Mouse (Mus musculus) stomach, embryonic 14.5 days (tissue): ENCODE results near the gene Frs3. TPM values are rescaled to one million over a fixed set of nuclear protein-coding genes. Genes with fewer than 3 reads are reported as not detected.

Experiments
- ATAC-seq: fragments of 200-750 bp; cut with Nextera tagmentation; 2 replicates; pipeline ENCODE4 v1.8.0; 2017; ENCODE audit warnings: low read depth, moderate TSS enrichment; ENCODE audit not compliant: insufficient number of reproducible peaks, insufficient read depth, low FRiP score
- H3K27ac ChIP-seq: fragments of 300-500 bp; sonication (generic); 2 replicates; pipeline ENCODE4 v1.5.1; 2014; ENCODE audit warnings: mild to moderate bottlenecking, low read length, moderate library complexity, mixed read lengths
- H3K27me3 ChIP-seq: fragments of 300-500 bp; sonication (generic); 2 replicates; pipeline ENCODE4 v1.6.1; 2014; ENCODE audit warnings: low read length, control low read depth, mixed read lengths; ENCODE audit not compliant: control insufficient read depth, insufficient read depth
- H3K36me3 ChIP-seq: fragments of 300-500 bp; sonication (generic); 2 replicates; pipeline ENCODE4 v1.6.1; 2014; ENCODE audit warnings: mild to moderate bottlenecking, control low read depth, low read length, moderate library complexity, mixed read lengths; ENCODE audit not compliant: control insufficient read depth, insufficient read depth
- H3K4me1 ChIP-seq: fragments of 300-500 bp; sonication (generic); 2 replicates; pipeline ENCODE4 v1.6.1; 2014; ENCODE audit warnings: low read length, control low read depth, mixed read lengths; ENCODE audit not compliant: control insufficient read depth, insufficient read depth
- H3K4me2 ChIP-seq: fragments of 300-500 bp; sonication (generic); replicated peaks from 2 replicates; pipeline ENCODE4 v1.6.1; 2014; ENCODE audit warnings: low read depth, low read length, control low read depth
- H3K4me3 ChIP-seq: fragments of 300-500 bp; sonication (generic); 2 replicates; pipeline ENCODE4 v1.5.1; 2014; ENCODE audit warnings: low read depth, low read length, control low read depth
- H3K9ac ChIP-seq: fragments of 300-500 bp; sonication (generic); replicated peaks from 2 replicates; pipeline ENCODE4 v1.6.1; 2014; ENCODE audit warnings: low read depth, mild to moderate bottlenecking, control low read depth, low read length, moderate library complexity, mixed read lengths
- H3K9me3 ChIP-seq: fragments of 300-500 bp; sonication (generic); 2 replicates; pipeline ENCODE4 v1.6.1; 2016; ENCODE audit warnings: low read depth, low read length, control low read depth; ENCODE audit not compliant: control insufficient read depth
- WGBS: fragments of 180-500 bp; shearing (Covaris S2); extraction: QIAGEN DNeasy Blood & Tissue Kit; methylation state at CpG from one replicate; pipeline ENCODE4 v1.1.7; 2014; 5-methylcytosine and 5-hydroxymethylcytosine counted together
- polyA plus RNA-seq: library from polyadenylated mRNA; unstranded; fragments of >200 nt; fragmentation: Nextera tagmentation; extraction: Ambion mirVana; gene quantifications from 2 replicates; pipeline ENCODE4 v1.2.1, GENCODE M21; 2014

Gene Frs3
- polyA plus RNA-seq, 1 experiment from 2014 or later, result 5.2 TPM

DNA sequence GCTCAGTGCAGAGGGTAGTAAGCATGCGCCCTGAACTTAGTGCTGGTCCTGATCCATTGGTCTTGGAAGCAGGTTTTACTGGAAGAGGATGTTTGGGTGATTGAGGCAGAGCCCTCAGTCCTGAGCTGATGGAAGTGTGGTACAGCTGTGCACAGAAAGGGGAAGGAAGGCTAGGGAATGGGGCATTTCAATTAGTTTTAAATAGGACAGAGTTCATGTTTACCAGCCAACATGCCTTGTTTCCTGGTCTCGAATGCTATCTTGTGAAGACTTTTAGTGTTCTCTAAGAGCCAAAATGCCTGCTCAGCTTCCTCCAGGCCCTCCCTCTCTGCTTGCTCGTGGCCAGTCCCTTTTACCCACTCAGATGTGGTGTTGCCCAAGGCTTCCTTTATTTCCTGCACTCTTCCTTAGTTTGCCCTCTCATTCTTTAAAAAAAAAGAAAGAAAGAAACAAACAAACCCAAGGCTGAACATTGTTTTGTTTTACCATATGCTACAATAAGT lies 30.0 kb upstream of the Frs3 start:
- no peak for ATAC-seq
- 90% methylated on average over 3 of the region's 3 CpGs for WGBS
- Histone ChIP-seq H3K9ac (no peak overlapping the region), H3K4me3 (no peak overlapping the region), H3K4me2 (no peak overlapping the region), H3K36me3 (no peaks in the 10 kb centered on the region; the same call in 1 of the 2 replicates), H3K9me3 (no peaks in the 10 kb centered on the region), H3K27me3 (no peaks in the 10 kb centered on the region), H3K4me1 (no peaks in the 10 kb centered on the region), H3K27ac (no peak overlapping the region)

DNA sequence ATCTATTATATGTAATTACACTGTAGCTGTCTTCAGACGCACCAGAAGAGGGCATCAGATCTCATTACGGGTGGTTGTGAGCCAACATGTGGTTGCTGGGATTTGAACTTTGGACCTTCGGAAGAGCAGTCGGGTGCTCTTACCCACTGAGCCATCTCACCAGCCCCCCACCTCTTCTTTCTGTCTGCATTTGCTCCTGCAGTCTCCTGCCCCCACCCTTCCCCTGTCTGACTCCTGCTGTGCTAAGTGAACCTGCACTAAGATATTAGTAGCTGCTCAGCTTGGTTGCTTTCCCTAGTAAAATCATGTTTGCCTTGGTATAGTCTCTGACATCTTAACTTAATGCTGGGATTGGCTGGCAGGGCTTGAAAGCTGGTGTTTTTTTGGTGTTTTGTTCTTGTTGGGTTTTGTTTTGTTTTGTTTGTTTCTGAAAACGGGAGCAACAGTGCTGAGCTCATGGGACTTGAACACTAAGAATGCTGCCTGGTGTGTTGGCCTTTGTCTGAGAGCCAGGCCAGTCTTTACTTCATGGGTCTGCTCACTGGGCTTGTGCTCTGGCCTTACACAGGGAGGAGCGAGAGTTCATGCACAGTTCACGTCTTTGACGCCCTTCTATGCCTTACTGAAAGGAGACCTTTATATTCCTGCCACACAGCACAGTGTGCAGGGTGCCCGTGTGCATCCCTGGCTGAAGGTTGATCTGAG lies 25.7 kb upstream of the Frs3 start:
- H3K4me2 ChIP-seq, result no peak overlapping the region
- H3K9me3 ChIP-seq, result no peaks in the 10 kb centered on the region
- H3K4me1 ChIP-seq, result no peaks in the 10 kb centered on the region
- H3K27me3 ChIP-seq, result no peaks in the 10 kb centered on the region
- no peak for ATAC-seq
- H3K36me3 ChIP-seq, result no peaks in the 10 kb centered on the region; the same call in 1 of the 2 replicates
- 69% methylated on average over 9 of the region's 9 CpGs for WGBS
- H3K9ac ChIP-seq, result no peak overlapping the region
- H3K4me3 ChIP-seq, result no peak overlapping the region
- no peak overlapping the region for H3K27ac ChIP-seq

DNA sequence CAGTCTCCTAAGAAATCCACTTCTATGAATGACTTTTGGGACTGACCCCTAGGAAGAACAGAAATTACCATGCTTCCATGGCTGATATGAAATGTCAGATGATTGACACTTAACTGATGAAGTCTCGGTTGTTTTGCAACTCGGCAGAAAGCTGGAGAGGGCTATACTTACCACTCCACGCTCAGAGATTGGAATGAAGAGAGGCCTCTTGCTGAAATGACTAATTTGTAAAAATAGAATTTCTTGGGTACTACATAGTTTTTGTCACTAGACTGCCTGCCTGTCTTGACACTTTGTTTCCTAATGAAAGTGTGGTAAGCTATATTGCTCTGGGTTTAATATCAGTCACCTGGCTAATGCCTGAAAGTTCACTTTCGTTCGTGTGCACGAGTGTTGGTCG lies 24.4 kb upstream of the Frs3 start:
- H3K9ac ChIP-seq, result no peak overlapping the region
- ATAC-seq, result no peak
- H3K9me3 ChIP-seq, result no peaks in the 10 kb centered on the region
- 86% methylated on average over 7 of the region's 7 CpGs for WGBS
- no peaks in the 10 kb centered on the region; the same call in 1 of the 2 replicates for H3K36me3 ChIP-seq
- no peak overlapping the region for H3K4me2 ChIP-seq
- no peak overlapping the region for H3K4me3 ChIP-seq
- H3K27ac ChIP-seq, result no peak overlapping the region
- no peaks in the 10 kb centered on the region for H3K4me1 ChIP-seq
- H3K27me3 ChIP-seq, result no peaks in the 10 kb centered on the region

DNA sequence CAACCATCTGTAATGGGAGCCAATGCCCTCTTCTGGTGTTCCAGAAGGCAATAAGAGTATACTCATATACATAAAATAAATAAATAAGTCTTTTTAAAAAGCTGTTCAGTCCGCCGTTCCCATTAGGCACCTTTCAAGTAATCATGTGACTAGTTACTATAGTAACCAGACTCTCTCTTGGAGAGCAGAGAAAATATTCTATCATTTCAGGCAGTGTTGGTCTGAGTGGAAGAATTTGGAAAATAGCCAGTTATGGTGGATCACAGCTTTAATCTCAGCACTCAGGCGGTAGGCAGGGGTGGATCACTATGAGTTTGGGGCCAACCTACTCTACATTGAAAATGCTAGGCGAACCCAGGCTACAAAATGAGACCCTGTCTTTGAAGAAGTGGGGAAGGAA lies 19.7 kb upstream of the Frs3 start:
- H3K4me2 ChIP-seq, result no peak overlapping the region
- H3K27me3 ChIP-seq, result no peaks in the 10 kb centered on the region
- H3K4me1 ChIP-seq, result peaks cover 5% of the 10 kb centered on the region; the same call in 1 of the 2 replicates
- no peaks in the 10 kb centered on the region for H3K9me3 ChIP-seq
- WGBS, result 54% methylated on average over 4 of the region's 4 CpGs
- no peak for ATAC-seq
- no peaks in the 10 kb centered on the region for H3K36me3 ChIP-seq
- no peak overlapping the region for H3K9ac ChIP-seq
- H3K27ac ChIP-seq, result no peak overlapping the region
- H3K4me3 ChIP-seq, result no peak overlapping the region

DNA sequence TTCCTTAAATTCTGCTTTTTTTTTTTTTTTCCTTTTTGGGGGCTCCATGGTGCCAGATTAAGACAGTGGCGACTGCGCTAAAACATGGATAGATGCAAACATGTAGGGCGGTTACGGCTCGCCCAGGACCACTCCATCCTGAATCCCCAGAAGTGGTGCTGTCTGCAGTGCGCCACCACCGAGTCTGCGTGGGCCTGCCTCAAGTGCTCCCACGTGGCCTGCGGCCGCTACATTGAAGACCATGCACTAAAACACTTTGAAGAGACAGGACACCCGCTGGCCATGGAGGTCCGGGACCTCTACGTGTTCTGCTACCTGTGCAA lies 16.9 kb upstream of the Frs3 start:
- H3K4me3 ChIP-seq, result peak overlapping the region; percentile 35
- no peaks in the 10 kb centered on the region for H3K9me3 ChIP-seq
- WGBS, result 20% methylated on average over 14 of the region's 14 CpGs
- H3K4me1 ChIP-seq, result peaks cover 5% of the 10 kb centered on the region; the same call in 1 of the 2 replicates
- peak; percentile 15; the same call in 1 of the 2 replicates for ATAC-seq
- peak overlapping the region; percentile 46; the same call in 1 of the 2 replicates for H3K9ac ChIP-seq
- H3K27me3 ChIP-seq, result no peaks in the 10 kb centered on the region
- H3K36me3 ChIP-seq, result no peaks in the 10 kb centered on the region
- H3K27ac ChIP-seq, result no peak overlapping the region; the same call in 1 of the 2 replicates
- H3K4me2 ChIP-seq, result peak overlapping the region; percentile 78

DNA sequence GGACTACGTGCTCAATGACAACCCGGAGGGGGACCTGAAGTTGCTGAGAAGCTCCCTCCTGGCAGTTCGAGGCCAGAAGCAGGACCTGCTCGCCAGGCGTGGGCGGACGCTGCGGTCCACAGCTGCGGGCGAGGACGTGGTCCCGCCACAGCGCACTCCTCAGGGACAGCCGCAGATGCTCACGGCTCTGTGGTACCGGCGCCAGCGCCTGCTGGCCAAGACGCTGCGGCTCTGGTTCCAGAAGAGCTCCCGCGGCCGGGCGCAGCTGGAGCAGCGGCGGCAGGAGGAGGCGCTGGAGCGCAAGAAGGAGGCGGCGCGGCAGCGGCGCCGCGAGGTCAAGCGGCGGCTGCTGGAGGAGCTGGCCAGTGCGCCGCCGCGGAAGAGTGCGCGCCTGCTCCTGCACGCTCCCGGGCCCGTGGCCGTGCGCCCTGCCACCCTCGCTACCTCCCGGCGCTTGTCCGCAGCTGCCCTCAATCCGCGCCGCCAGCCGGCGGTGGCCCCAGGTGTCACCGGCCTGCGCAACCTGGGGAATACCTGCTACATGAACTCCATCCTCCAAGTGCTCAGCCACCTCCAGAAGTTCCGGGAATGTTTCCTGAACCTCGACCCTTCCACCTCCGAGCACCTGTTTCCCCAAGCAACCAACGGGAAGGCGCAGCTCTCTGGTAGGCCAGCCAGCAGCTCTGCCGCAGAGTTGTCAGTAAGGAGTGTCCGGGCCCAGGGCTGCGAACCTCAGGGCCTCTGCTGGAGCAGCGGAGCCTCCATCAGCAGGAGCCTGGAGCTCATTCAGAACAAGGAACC lies 16.3 kb upstream of the Frs3 start:
- Histone ChIP-seq H3K9ac (peak overlapping the region; percentile 46; the same call in 1 of the 2 replicates), H3K4me3 (peak overlapping the region; percentile 35), H3K4me1 (peaks cover 5% of the 10 kb centered on the region; the same call in 1 of the 2 replicates), H3K9me3 (no peaks in the 10 kb centered on the region), H3K4me2 (peak overlapping the region; percentile 78), H3K36me3 (no peaks in the 10 kb centered on the region), H3K27me3 (no peaks in the 10 kb centered on the region), H3K27ac (no peak overlapping the region; the same call in 1 of the 2 replicates)
- 4% methylated on average over 65 of the region's 68 CpGs for WGBS
- ATAC-seq, result peak; percentile 80

DNA sequence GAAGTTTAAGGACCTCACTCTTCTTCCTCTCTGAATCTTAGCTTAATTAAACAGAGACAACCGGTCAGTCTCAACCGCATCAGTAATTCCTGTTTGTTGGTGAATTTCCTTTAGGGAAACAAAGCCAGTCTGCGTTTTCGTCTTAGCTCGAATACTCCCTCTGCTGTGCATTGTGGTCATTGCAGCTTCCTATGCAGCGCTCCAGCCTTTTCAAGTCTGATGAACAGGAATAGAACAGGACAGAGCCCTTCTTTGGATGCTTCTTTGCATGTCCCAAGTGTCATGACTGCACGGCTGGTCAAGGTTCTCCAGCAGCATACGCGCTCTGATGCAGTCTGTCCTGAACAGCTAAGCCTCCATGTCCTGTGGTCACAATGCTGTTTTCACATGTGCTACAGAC lies 12.2 kb upstream of the Frs3 start:
- Histone ChIP-seq H3K36me3 (peaks cover 21% of the 10 kb centered on the region), H3K4me1 (peaks cover 5% of the 10 kb centered on the region; the same call in 1 of the 2 replicates), H3K27me3 (no peaks in the 10 kb centered on the region), H3K4me2 (no peak overlapping the region), H3K4me3 (no peak overlapping the region), H3K27ac (no peak overlapping the region), H3K9ac (no peak overlapping the region), H3K9me3 (no peaks in the 10 kb centered on the region)
- no peak for ATAC-seq
- WGBS, result 21% methylated on average over 9 of the region's 9 CpGs

DNA sequence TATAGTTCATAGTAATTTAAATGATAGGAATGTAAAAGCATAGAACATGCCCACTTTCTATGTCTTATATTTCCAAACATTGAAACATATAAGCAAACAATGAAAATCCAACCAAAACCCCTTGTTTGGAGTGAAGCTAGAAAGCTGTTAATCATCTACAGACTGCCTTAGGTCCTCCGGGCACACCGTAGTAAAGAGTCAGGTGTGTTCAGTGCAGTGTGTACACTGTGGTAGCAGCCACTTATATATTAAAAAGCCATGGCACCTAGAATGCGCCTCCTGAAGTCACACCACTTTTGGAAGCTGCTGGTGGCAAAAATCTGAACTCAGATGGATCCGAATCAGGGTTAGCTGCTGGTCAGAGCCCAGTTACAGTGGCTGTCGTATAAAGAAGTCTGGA lies 10.6 kb upstream of the Frs3 start:
- WGBS, result 68% methylated on average over 5 of the region's 5 CpGs
- ATAC-seq, result no peak

More for the DNA sequence above, 10.6 kb upstream of the Frs3 start:
- no peaks in the 10 kb centered on the region for H3K4me1 ChIP-seq
- no peaks in the 10 kb centered on the region for H3K27me3 ChIP-seq
- peaks cover 34% of the 10 kb centered on the region for H3K36me3 ChIP-seq
- H3K4me2 ChIP-seq, result no peak overlapping the region
- H3K9me3 ChIP-seq, result no peaks in the 10 kb centered on the region
- no peak overlapping the region for H3K9ac ChIP-seq
- no peak overlapping the region for H3K27ac ChIP-seq
- no peak overlapping the region for H3K4me3 ChIP-seq
